Mouse (Mus musculus) embryonic facial prominence, embryonic 11.5 days (tissue): ENCODE measurements at regions not wholly inside any gene's neighbourhood (a gene's known extent, or its start where the extent isn't known, plus 50 kb on each side); places are given as distances from the start of the nearest gene placed in this dataset.

ENCODE experiments used
- ATAC-seq: fragments of 200-750 bp; cut with Nextera tagmentation; replicated peaks from 2 replicates; pipeline ENCODE4 v1.8.0; 2017; ENCODE audit warnings: low read depth; ENCODE audit not compliant: insufficient number of reproducible peaks, low FRiP score, low TSS enrichment
- DNase-seq: peaks from one replicate; pipeline ENCODE4 v3.0.0-alpha.2; 2015; ENCODE audit warnings: low spot score
- H3K27ac ChIP-seq: fragments of 300-500 bp; sonication (generic); replicated peaks from 2 replicates; pipeline ENCODE4 v1.5.1; 2014; ENCODE audit warnings: mild to moderate bottlenecking, low read depth, low read length, control low read depth
- H3K27me3 ChIP-seq: fragments of 300-500 bp; sonication (generic); 2 replicates; pipeline ENCODE4 v1.6.1; 2014; ENCODE audit warnings: mild to moderate bottlenecking, low read length, moderate library complexity, mixed read lengths; ENCODE audit not compliant: control insufficient read depth, insufficient read depth
- H3K36me3 ChIP-seq: fragments of 300-500 bp; sonication (generic); replicated peaks from 2 replicates; pipeline ENCODE4 v1.6.1; 2014; ENCODE audit warnings: low read depth, mild to moderate bottlenecking, low read length, moderate library complexity, mixed read lengths; ENCODE audit not compliant: control insufficient read depth, insufficient read depth
- H3K4me1 ChIP-seq: fragments of 300-500 bp; sonication (generic); 2 replicates; pipeline ENCODE4 v1.6.1; 2014; ENCODE audit warnings: low read length, mixed read lengths; ENCODE audit not compliant: control insufficient read depth, insufficient read depth
- H3K4me2 ChIP-seq: fragments of 300-500 bp; sonication (generic); 2 replicates; pipeline ENCODE4 v1.6.1; 2014; ENCODE audit warnings: low read depth, mild to moderate bottlenecking, control low read depth, low read length, moderate library complexity
- H3K4me3 ChIP-seq: fragments of 300-500 bp; sonication (generic); 2 replicates; pipeline ENCODE4 v1.5.1; 2014; ENCODE audit warnings: low read depth, low read length, control low read depth
- H3K9ac ChIP-seq: fragments of 300-500 bp; sonication (generic); replicated peaks from 2 replicates; pipeline ENCODE4 v1.6.1; 2014; ENCODE audit warnings: mild to moderate bottlenecking, control low read depth, low read length
- H3K9me3 ChIP-seq: fragments of 300-500 bp; sonication (generic); replicated peaks from 2 replicates; pipeline ENCODE4 v1.6.1; 2016; ENCODE audit warnings: mild to moderate bottlenecking, low read length, inconsistent platforms, mixed read lengths; ENCODE audit not compliant: control insufficient read depth
- WGBS: fragments of 180-500 bp; shearing (Covaris S2); extraction: QIAGEN DNeasy Blood & Tissue Kit; methylation state at CpG from one replicate; pipeline ENCODE4 v1.1.7; 2014; 5-methylcytosine and 5-hydroxymethylcytosine counted together

GRCm38 (mm10) chr1:177643662-177644061, 86.0 kb upstream of the 1700016C15Rik start:
- H3K36me3 ChIP-seq: no peaks in the 10 kb centered on the region
- H3K4me3 ChIP-seq: no peak overlapping the region
- H3K27me3 ChIP-seq: no peaks in the 10 kb centered on the region
- H3K4me1 ChIP-seq: no peaks in the 10 kb centered on the region
- no peak overlapping the region for H3K9ac ChIP-seq
- H3K27ac ChIP-seq: no peak overlapping the region
- WGBS: 89% methylated on average over 3 of the region's 3 CpGs
- no peaks in the 10 kb centered on the region for H3K9me3 ChIP-seq
- no peak overlapping the region for H3K4me2 ChIP-seq
- ATAC-seq (no peak), DNase-seq (no peak)

- ATAC-seq: no peak
- 79% methylated on average over 4 of the region's 4 CpGs for WGBS
Observed at GRCm38 (mm10) chr1:177644214-177644613, 85.4 kb upstream of the 1700016C15Rik start.

GRCm38 (mm10) chr1:177645327-177645726, 84.3 kb upstream of the 1700016C15Rik start:
- Histone ChIP-seq H3K4me1 (no peaks in the 10 kb centered on the region), H3K27ac (no peak overlapping the region), H3K4me3 (no peak overlapping the region), H3K27me3 (no peaks in the 10 kb centered on the region), H3K4me2 (no peak overlapping the region), H3K9me3 (no peaks in the 10 kb centered on the region), H3K9ac (no peak overlapping the region), H3K36me3 (no peaks in the 10 kb centered on the region)
- 75% methylated on average over 4 of the region's 4 CpGs for WGBS
- ATAC-seq (no peak), DNase-seq (no peak)

More at GRCm38 (mm10) chr1:177644214-177644613, 85.4 kb upstream of the 1700016C15Rik start:
- H3K36me3 ChIP-seq: no peaks in the 10 kb centered on the region
- H3K27me3 ChIP-seq: no peaks in the 10 kb centered on the region
- H3K4me1 ChIP-seq: no peaks in the 10 kb centered on the region
- H3K27ac ChIP-seq: no peak overlapping the region
- H3K4me2 ChIP-seq: no peak overlapping the region
- DNase-seq: no peak
- H3K4me3 ChIP-seq: no peak overlapping the region
- H3K9me3 ChIP-seq: no peaks in the 10 kb centered on the region
- H3K9ac ChIP-seq: no peak overlapping the region

GRCm38 (mm10) chr1:177645897-177646535, 83.6 kb upstream of the 1700016C15Rik start:
- 76% methylated on average over 5 of the region's 5 CpGs for WGBS
- DNase-seq: no peak
- no peak overlapping the region for H3K4me3 ChIP-seq
- H3K27ac ChIP-seq: no peak overlapping the region
- no peak overlapping the region for H3K9ac ChIP-seq
- H3K4me2 ChIP-seq: no peak overlapping the region
- no peaks in the 10 kb centered on the region for H3K9me3 ChIP-seq
- H3K27me3 ChIP-seq: no peaks in the 10 kb centered on the region
- H3K36me3 ChIP-seq: no peaks in the 10 kb centered on the region
- no peak for ATAC-seq
- H3K4me1 ChIP-seq: no peaks in the 10 kb centered on the region

- H3K9ac ChIP-seq: no peak overlapping the region
- no peaks in the 10 kb centered on the region for H3K36me3 ChIP-seq
- H3K4me2 ChIP-seq: no peak overlapping the region
- DNase-seq (no peak), ATAC-seq (no peak)
- H3K9me3 ChIP-seq: no peaks in the 10 kb centered on the region
- no peaks in the 10 kb centered on the region for H3K27me3 ChIP-seq
- no peaks in the 10 kb centered on the region for H3K4me1 ChIP-seq
- WGBS: 89% methylated on average over 1 of the region's 1 CpGs
- no peak overlapping the region for H3K27ac ChIP-seq
- H3K4me3 ChIP-seq: no peak overlapping the region
Observed at GRCm38 (mm10) chr1:177647876-177648275, 81.7 kb upstream of the 1700016C15Rik start.

- Histone ChIP-seq H3K9ac (no peak overlapping the region), H3K36me3 (no peaks in the 10 kb centered on the region), H3K4me2 (no peak overlapping the region), H3K4me1 (no peaks in the 10 kb centered on the region), H3K27ac (no peak overlapping the region), H3K4me3 (no peak overlapping the region), H3K27me3 (no peaks in the 10 kb centered on the region), H3K9me3 (no peaks in the 10 kb centered on the region)
- WGBS: 86% methylated on average over 4 of the region's 4 CpGs
- no peak for ATAC-seq
- DNase-seq: no peak
Observed at GRCm38 (mm10) chr1:177648974-177649373, 80.6 kb upstream of the 1700016C15Rik start.

GRCm38 (mm10) chr1:177651219-177651618, 78.4 kb upstream of the 1700016C15Rik start:
- WGBS: 73% methylated on average over 5 of the region's 5 CpGs
- ATAC-seq (no peak), DNase-seq (no peak)
- no peaks in the 10 kb centered on the region for H3K27me3 ChIP-seq
- no peak overlapping the region for H3K4me3 ChIP-seq
- no peaks in the 10 kb centered on the region for H3K9me3 ChIP-seq
- H3K27ac ChIP-seq: no peak overlapping the region
- H3K4me1 ChIP-seq: no peaks in the 10 kb centered on the region
- no peak overlapping the region for H3K9ac ChIP-seq
- no peaks in the 10 kb centered on the region for H3K36me3 ChIP-seq
- H3K4me2 ChIP-seq: no peak overlapping the region

- no peaks in the 10 kb centered on the region for H3K4me1 ChIP-seq
- no peak overlapping the region for H3K4me3 ChIP-seq
- no peak for DNase-seq
- H3K36me3 ChIP-seq: no peaks in the 10 kb centered on the region
- ATAC-seq: no peak
- H3K9me3 ChIP-seq: no peaks in the 10 kb centered on the region
- 80% methylated on average over 7 of the region's 7 CpGs for WGBS
- H3K4me2 ChIP-seq: no peak overlapping the region
- no peak overlapping the region for H3K9ac ChIP-seq
- H3K27ac ChIP-seq: no peak overlapping the region
- H3K27me3 ChIP-seq: no peaks in the 10 kb centered on the region
Observed at GRCm38 (mm10) chr1:177663163-177663562, 66.5 kb upstream of the 1700016C15Rik start.
